15 mouse cellular contexts compared by ENCODE assay signal in genomic region chr5:148017371-148017770, GRCm38 (mm10).
"Had no signal": no experiment of that assay in that cellular context is flagged by ENCODE, and none has a peak within 500 bp of the region (broad histone marks: within the 10 kb centered on the region; RNA-seq: fewer than 3 reads in every experiment).

No protein-coding gene starts in this region.

- H3K4me1 ChIP-seq: kidney, embryonic 15.5 days; liver, embryonic 13.5 days; midbrain, embryonic 13.5 days had no signal

- H3K4me3 ChIP-seq: kidney, embryonic 15.5 days; left cerebral cortex, adult 2 months; liver, embryonic 13.5 days; midbrain, embryonic 13.5 days had no signal

- H3K9ac ChIP-seq: kidney, embryonic 15.5 days; liver, embryonic 13.5 days; midbrain, embryonic 13.5 days had no signal

- H3K4me2 ChIP-seq: kidney, embryonic 15.5 days; liver, embryonic 13.5 days; midbrain, embryonic 13.5 days had no signal

- H3K36me3 ChIP-seq: kidney, embryonic 15.5 days; liver, embryonic 13.5 days; midbrain, embryonic 13.5 days had no signal

- ATAC-seq: midbrain, embryonic 13.5 days had no signal

- H3K9me3 ChIP-seq: kidney, embryonic 15.5 days; midbrain, embryonic 13.5 days had no signal

- H3K27ac ChIP-seq: kidney, embryonic 15.5 days; left cerebral cortex, adult 2 months; liver, embryonic 13.5 days; midbrain, embryonic 13.5 days had no signal

- H3K27me3 ChIP-seq: kidney, embryonic 15.5 days; liver, embryonic 13.5 days; midbrain, embryonic 13.5 days had no signal

- DNase-seq: kidney, adult 11 months; kidney, adult 8-10 months; kidney, postnatal 10 days; kidney, postnatal 36 days; layer of hippocampus, postnatal 36 days; liver, embryonic 13.5 days; lung, adult 2 months; lung, postnatal 14 days; lung, postnatal 4 days; right cerebral cortex, postnatal 25 days; thymus, adult 18-20 months; thymus, postnatal 36 days had no signal
